Mouse (Mus musculus): ENCODE measurements at regions not wholly inside any gene's neighbourhood (a gene's known extent, or its start where the extent isn't known, plus 50 kb on each side); places are given as distances from the start of the nearest gene placed in this dataset.

DNA sequence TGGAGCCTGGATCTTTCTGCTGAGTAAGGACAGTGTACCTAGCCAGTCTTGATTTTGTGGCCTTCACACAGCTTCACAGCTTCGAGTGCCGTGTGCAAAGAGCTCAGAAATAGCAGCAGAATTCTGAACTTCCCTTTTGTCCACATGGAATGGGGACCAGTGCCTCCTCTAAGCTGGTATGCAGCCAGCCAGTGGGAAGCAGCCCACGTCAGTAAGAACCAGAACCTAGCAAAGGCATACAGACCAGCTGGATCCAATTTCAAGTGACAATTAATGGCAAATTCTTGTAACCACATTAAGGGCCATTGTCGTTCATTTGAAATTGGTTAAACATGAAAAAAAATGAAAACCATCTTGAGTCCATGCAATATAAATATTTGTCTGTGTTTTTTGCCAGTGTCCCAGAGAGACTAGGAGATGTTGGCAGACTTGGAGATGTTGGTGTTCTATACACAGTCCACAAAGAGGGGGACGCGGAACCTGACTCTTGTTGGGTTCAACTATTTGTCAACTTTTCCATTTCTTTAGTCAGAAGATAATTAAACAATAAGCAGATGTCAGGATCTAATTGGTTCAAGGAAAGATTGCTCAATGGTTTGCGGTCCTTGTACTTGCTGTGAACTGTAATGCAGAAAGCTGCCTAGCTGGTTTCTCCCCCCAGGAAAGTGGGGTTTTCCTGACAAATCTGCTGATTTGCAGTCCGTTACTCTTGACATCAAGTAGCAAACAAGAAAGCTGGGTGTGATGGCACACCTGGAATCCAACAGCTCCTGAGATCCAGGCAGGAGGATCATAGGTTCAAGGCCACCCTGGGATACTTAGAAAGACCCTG lies 125.1 kb downstream of the Rplp1 start:
- H3K27me3 ChIP-seq (ENCODE audit: control insufficient read depth, insufficient read depth, low read depth, low read length): no peaks in the 10 kb centered on the region
- no peak overlapping the region for H3K9ac ChIP-seq (ENCODE audit: low read length)
- peaks cover 3% of the 10 kb centered on the region; the same call in 1 of the 2 replicates for H3K9me3 ChIP-seq (ENCODE audit: control insufficient read depth, low read length)
- no peaks in the 10 kb centered on the region for H3K36me3 ChIP-seq (ENCODE audit: control insufficient read depth, insufficient read depth, low read length)
- H3K4me3 ChIP-seq (ENCODE audit: low read length): no peak overlapping the region
- H3K4me2 ChIP-seq (ENCODE audit: low read depth, low read length): no peak overlapping the region
- H3K27ac ChIP-seq (ENCODE audit: low read length): peak overlapping the region; percentile 16; the same call in 1 of the 2 replicates
- peaks cover 5% of the 10 kb centered on the region; the same call in 1 of the 2 replicates for H3K4me1 ChIP-seq (replicated peaks; ENCODE audit: control insufficient read depth, insufficient read depth, low read length)
- 37% methylated on average over 8 of the region's 8 CpGs for WGBS
- ATAC-seq (ENCODE audit: low read depth): peak; percentile 86

DNA sequence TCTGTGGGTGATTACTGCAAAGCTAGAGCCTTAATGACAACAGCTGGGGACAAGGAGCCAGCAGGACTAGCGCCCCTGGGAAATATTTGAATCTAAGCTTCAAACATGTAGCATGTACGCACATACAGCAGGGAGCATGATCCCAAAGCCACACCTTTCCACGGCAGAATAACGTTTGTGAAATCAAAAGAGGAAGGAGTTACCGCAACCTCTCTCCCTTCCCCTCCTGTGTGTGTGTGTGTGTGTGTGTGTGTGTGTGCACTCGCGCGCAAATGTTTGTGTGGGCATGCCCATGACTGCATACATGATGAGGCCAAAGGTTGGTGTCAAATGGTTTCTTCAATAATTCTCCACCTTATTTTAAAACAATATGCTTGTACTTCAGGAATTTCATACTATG lies 132.9 kb downstream of the Rplp1 start:
- Histone ChIP-seq H3K27ac (ENCODE audit: low read length) (no peak overlapping the region), H3K4me2 (ENCODE audit: low read depth, low read length) (no peak overlapping the region), H3K4me3 (ENCODE audit: low read length) (no peak overlapping the region), H3K27me3 (ENCODE audit: control insufficient read depth, insufficient read depth, low read depth, low read length) (no peaks in the 10 kb centered on the region), H3K9me3 (ENCODE audit: control insufficient read depth, low read length) (no peaks in the 10 kb centered on the region), H3K9ac (ENCODE audit: low read length) (no peak overlapping the region), H3K36me3 (ENCODE audit: control insufficient read depth, insufficient read depth, low read length) (no peaks in the 10 kb centered on the region), H3K4me1 (replicated peaks; ENCODE audit: control insufficient read depth, insufficient read depth, low read length) (no peaks in the 10 kb centered on the region)
- no peak for ATAC-seq (ENCODE audit: low read depth)
- WGBS: 82% methylated on average over 8 of the region's 8 CpGs

- Histone ChIP-seq H3K9ac (ENCODE audit: low read length) (no peak overlapping the region), H3K27ac (ENCODE audit: low read length) (no peak overlapping the region), H3K27me3 (ENCODE audit: control insufficient read depth, insufficient read depth, low read depth, low read length) (no peaks in the 10 kb centered on the region), H3K36me3 (ENCODE audit: control insufficient read depth, insufficient read depth, low read length) (no peaks in the 10 kb centered on the region), H3K9me3 (ENCODE audit: control insufficient read depth, low read length) (no peaks in the 10 kb centered on the region), H3K4me3 (ENCODE audit: low read length) (no peak overlapping the region), H3K4me2 (ENCODE audit: low read depth, low read length) (no peak overlapping the region), H3K4me1 (replicated peaks; ENCODE audit: control insufficient read depth, insufficient read depth, low read length) (no peaks in the 10 kb centered on the region)
- no peak for ATAC-seq (ENCODE audit: low read depth)
- WGBS: 82% methylated on average over 9 of the region's 9 CpGs
These were observed 134.0 kb downstream of the Rplp1 start for GRCm38 (mm10) chr9:61780186-61780939.

GRCm38 (mm10) chr9:61779165-61779564 lies 135.2 kb downstream of the Rplp1 start:
- Histone ChIP-seq H3K36me3 (ENCODE audit: control insufficient read depth, insufficient read depth, low read length) (no peaks in the 10 kb centered on the region), H3K27me3 (ENCODE audit: control insufficient read depth, insufficient read depth, low read depth, low read length) (no peaks in the 10 kb centered on the region), H3K4me3 (ENCODE audit: low read length) (no peak overlapping the region), H3K4me1 (replicated peaks; ENCODE audit: control insufficient read depth, insufficient read depth, low read length) (no peaks in the 10 kb centered on the region), H3K9me3 (ENCODE audit: control insufficient read depth, low read length) (no peaks in the 10 kb centered on the region), H3K27ac (ENCODE audit: low read length) (no peak overlapping the region), H3K4me2 (ENCODE audit: low read depth, low read length) (no peak overlapping the region), H3K9ac (ENCODE audit: low read length) (no peak overlapping the region)
- ATAC-seq (ENCODE audit: low read depth): no peak

DNA sequence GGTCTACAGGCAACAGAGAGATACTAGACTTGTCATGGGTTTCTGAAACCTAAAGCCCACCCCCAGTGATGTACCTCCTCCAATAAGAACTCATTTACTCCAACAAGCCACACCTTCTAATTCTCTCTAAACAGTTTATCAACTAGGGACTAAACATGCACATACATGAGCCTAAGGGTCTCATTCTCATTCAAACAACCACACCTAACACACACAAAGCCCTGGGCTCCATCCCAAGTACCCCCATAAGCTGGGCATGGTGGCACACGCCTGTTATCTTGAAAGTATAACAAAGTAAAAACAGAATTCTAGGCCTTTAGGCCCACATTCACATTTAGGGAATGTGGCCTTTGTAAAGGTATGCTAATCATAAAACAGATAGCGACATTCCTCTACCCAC lies 137.9 kb downstream of the Rplp1 start:
- Histone ChIP-seq H3K4me2 (ENCODE audit: low read depth, low read length) (no peak overlapping the region), H3K4me3 (ENCODE audit: low read length) (no peak overlapping the region)
- 83% methylated on average over 2 of the region's 2 CpGs for WGBS

DNA sequence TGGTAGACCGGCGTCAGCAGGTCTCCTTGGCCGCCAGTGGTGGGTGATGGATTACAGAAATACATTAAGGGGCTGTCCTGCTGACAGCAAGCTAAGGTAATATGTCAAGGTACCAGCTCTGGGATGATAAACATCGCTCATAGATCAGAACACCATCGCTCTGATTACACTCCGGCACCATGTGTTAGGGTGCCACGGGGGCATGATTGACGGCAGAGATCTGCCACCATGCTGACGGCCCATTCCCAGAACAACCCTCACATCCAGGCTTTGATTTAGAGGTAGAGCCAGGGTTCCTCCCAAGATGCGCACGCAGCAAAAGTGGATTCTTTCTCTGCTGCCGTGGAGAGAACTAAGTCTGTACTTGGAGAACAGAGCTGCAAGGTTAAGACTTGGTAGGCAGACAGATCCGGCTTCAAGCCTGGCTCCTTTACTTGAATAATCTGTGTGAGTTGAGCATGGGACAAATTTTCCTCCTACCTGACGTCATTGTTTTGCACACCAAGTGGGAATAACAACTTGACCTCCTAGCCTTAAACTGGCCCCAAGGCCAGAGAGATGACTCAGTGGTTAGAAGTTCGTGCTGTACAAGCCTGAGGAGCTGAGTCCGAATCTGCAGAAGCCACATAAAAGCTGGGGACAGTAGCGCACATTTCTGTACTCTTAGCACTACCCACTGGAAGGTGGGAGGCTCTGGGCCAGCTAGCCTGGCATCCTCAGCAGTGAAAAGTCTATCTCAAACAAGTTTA lies 144.0 kb downstream of the Rplp1 start:
- H3K36me3 ChIP-seq (ENCODE audit: control insufficient read depth, insufficient read depth, low read length): no peaks in the 10 kb centered on the region
- ATAC-seq (ENCODE audit: low read depth): no peak
- no peak overlapping the region for H3K27ac ChIP-seq (ENCODE audit: low read length)
- no peaks in the 10 kb centered on the region for H3K4me1 ChIP-seq (replicated peaks; ENCODE audit: control insufficient read depth, insufficient read depth, low read length)
- H3K9me3 ChIP-seq (ENCODE audit: control insufficient read depth, low read length): no peaks in the 10 kb centered on the region
- H3K4me2 ChIP-seq (ENCODE audit: low read depth, low read length): no peak overlapping the region
- 37% methylated on average over 17 of the region's 17 CpGs for WGBS
- no peak overlapping the region for H3K9ac ChIP-seq (ENCODE audit: low read length)
- H3K4me3 ChIP-seq (ENCODE audit: low read length): no peak overlapping the region
- peaks cover 3% of the 10 kb centered on the region for H3K27me3 ChIP-seq (ENCODE audit: control insufficient read depth, insufficient read depth, low read depth, low read length)

More for the DNA sequence above, 137.9 kb downstream of the Rplp1 start:
- no peak overlapping the region for H3K9ac ChIP-seq (ENCODE audit: low read length)
- no peaks in the 10 kb centered on the region for H3K9me3 ChIP-seq (ENCODE audit: control insufficient read depth, low read length)
- H3K27ac ChIP-seq (ENCODE audit: low read length): no peak overlapping the region
- no peaks in the 10 kb centered on the region for H3K27me3 ChIP-seq (ENCODE audit: control insufficient read depth, insufficient read depth, low read depth, low read length)
- ATAC-seq (ENCODE audit: low read depth): no peak
- no peaks in the 10 kb centered on the region for H3K4me1 ChIP-seq (replicated peaks; ENCODE audit: control insufficient read depth, insufficient read depth, low read length)
- H3K36me3 ChIP-seq (ENCODE audit: control insufficient read depth, insufficient read depth, low read length): no peaks in the 10 kb centered on the region

- Histone ChIP-seq H3K27me3 (ENCODE audit: control insufficient read depth, insufficient read depth, low read depth, low read length) (peaks cover 3% of the 10 kb centered on the region), H3K9ac (ENCODE audit: low read length) (no peak overlapping the region), H3K4me2 (ENCODE audit: low read depth, low read length) (no peak overlapping the region), H3K27ac (ENCODE audit: low read length) (no peak overlapping the region), H3K4me1 (replicated peaks; ENCODE audit: control insufficient read depth, insufficient read depth, low read length) (no peaks in the 10 kb centered on the region; the same call in 1 of the 2 replicates), H3K36me3 (ENCODE audit: control insufficient read depth, insufficient read depth, low read length) (no peaks in the 10 kb centered on the region), H3K9me3 (ENCODE audit: control insufficient read depth, low read length) (no peaks in the 10 kb centered on the region), H3K4me3 (ENCODE audit: low read length) (no peak overlapping the region)
- WGBS: 41% methylated on average over 6 of the region's 6 CpGs
- no peak for ATAC-seq (ENCODE audit: low read depth)
These were observed 148.2 kb downstream of the Rplp1 start for GRCm38 (mm10) chr9:61766187-61766586.

GRCm38 (mm10) chr9:61765366-61765765 lies 149.0 kb downstream of the Rplp1 start:
- no peak for ATAC-seq (ENCODE audit: low read depth)
- no peak overlapping the region for H3K4me3 ChIP-seq (ENCODE audit: low read length)
- 10% methylated on average over 5 of the region's 5 CpGs for WGBS

GRCm38 (mm10) chr9:61757806-61758205 lies 156.5 kb downstream of the Rplp1 start:
- no peak for ATAC-seq (ENCODE audit: low read depth)
- no peaks in the 10 kb centered on the region for H3K9me3 ChIP-seq (ENCODE audit: control insufficient read depth, low read length)
- no peak overlapping the region for H3K27ac ChIP-seq (ENCODE audit: low read length)
- H3K4me1 ChIP-seq (replicated peaks; ENCODE audit: control insufficient read depth, insufficient read depth, low read length): no peaks in the 10 kb centered on the region
- WGBS: 73% methylated on average over 3 of the region's 3 CpGs
- H3K27me3 ChIP-seq (ENCODE audit: control insufficient read depth, insufficient read depth, low read depth, low read length): no peaks in the 10 kb centered on the region
- H3K4me3 ChIP-seq (ENCODE audit: low read length): no peak overlapping the region
- H3K36me3 ChIP-seq (ENCODE audit: control insufficient read depth, insufficient read depth, low read length): no peaks in the 10 kb centered on the region
- H3K4me2 ChIP-seq (ENCODE audit: low read depth, low read length): no peak overlapping the region
- no peak overlapping the region for H3K9ac ChIP-seq (ENCODE audit: low read length)

More at GRCm38 (mm10) chr9:61765366-61765765, 149.0 kb downstream of the Rplp1 start:
- Histone ChIP-seq H3K36me3 (ENCODE audit: control insufficient read depth, insufficient read depth, low read length) (no peaks in the 10 kb centered on the region), H3K9me3 (ENCODE audit: control insufficient read depth, low read length) (no peaks in the 10 kb centered on the region), H3K27ac (ENCODE audit: low read length) (no peak overlapping the region), H3K27me3 (ENCODE audit: control insufficient read depth, insufficient read depth, low read depth, low read length) (peaks cover 3% of the 10 kb centered on the region), H3K4me2 (ENCODE audit: low read depth, low read length) (no peak overlapping the region), H3K4me1 (replicated peaks; ENCODE audit: control insufficient read depth, insufficient read depth, low read length) (no peaks in the 10 kb centered on the region; the same call in 1 of the 2 replicates), H3K9ac (ENCODE audit: low read length) (no peak overlapping the region)

Measured in lung, embryonic 16.5 days (tissue).